ENCODE assay signal across 27 mouse cellular contexts in genomic region chr10:115830726-115831125, GRCm38 (mm10). TPM values are rescaled to one million over a fixed set of nuclear protein-coding genes. Genes with fewer than 3 reads are reported as not detected.
DNase-seq lines count a peak whose midpoint lies in the region; ATAC-seq lines count a peak whose summit lies in the region.
"Had no signal": no experiment of that assay in that cellular context is flagged by ENCODE, and none has a peak within 500 bp of the region (broad histone marks: within the 10 kb centered on the region; RNA-seq: fewer than 3 reads in every experiment).

No protein-coding gene starts in this region.

- peak; percentile 38 for DNase-seq in Muller cell, postnatal 12 days (ENCODE audit: inconsistent ontology term)
- peak; percentile 17 for DNase-seq in embryonic facial prominence, embryonic 10.5 days (ENCODE audit: low spot score)
- peak; percentile 39 for DNase-seq in forelimb bud, embryonic 11.5 days (ENCODE audit: low read depth, low spot score)
- no peak for DNase-seq in urinary bladder, postnatal 36 days (ENCODE audit: low spot score in 2 of 2)
- DNase-seq in adrenal gland, adult 8-10 months: no peak
- DNase-seq: adrenal gland, postnatal 14 days; cerebellum, adult 11 months; cerebellum, adult 2 months; cerebellum, postnatal 10 days; cerebellum, postnatal 36 days; embryo, embryonic 11 days; gastrocnemius, adult 2 months; gastrocnemius, postnatal 14 days; heart, adult 11 months had no signal

- H3K27me3 ChIP-seq in embryonic facial prominence, embryonic 10.5 days (replicated peaks; ENCODE audit: low read depth, poor library complexity, severe bottlenecking): no peaks in the 10 kb centered on the region
- no peaks in the 10 kb centered on the region for H3K27me3 ChIP-seq in stomach, embryonic 16.5 days (ENCODE audit: control insufficient read depth, insufficient read depth, low read length)
- no peaks in the 10 kb centered on the region for H3K27me3 ChIP-seq in hindbrain, embryonic 13.5 days
- H3K27me3 ChIP-seq: embryonic facial prominence, embryonic 12.5 days; embryonic facial prominence, embryonic 15.5 days; forebrain, embryonic 13.5 days; hindbrain, embryonic 12.5 days; intestine, embryonic 15.5 days had no signal

- 27% methylated on average over 3 of the region's 3 CpGs for WGBS in embryonic facial prominence, embryonic 10.5 days
- WGBS in stomach, embryonic 16.5 days: 49% methylated on average over 3 of the region's 3 CpGs
- 65% methylated on average over 3 of the region's 3 CpGs for WGBS in hindbrain, embryonic 13.5 days

- no peaks in the 10 kb centered on the region for H3K9me3 ChIP-seq in embryonic facial prominence, embryonic 10.5 days
- no peaks in the 10 kb centered on the region for H3K9me3 ChIP-seq in stomach, embryonic 16.5 days (replicated peaks; ENCODE audit: control insufficient read depth, low read length)
- no peaks in the 10 kb centered on the region for H3K9me3 ChIP-seq in hindbrain, embryonic 13.5 days
- H3K9me3 ChIP-seq: embryonic facial prominence, embryonic 12.5 days; embryonic facial prominence, embryonic 15.5 days; forebrain, embryonic 10.5 days; forebrain, embryonic 13.5 days; hindbrain, embryonic 12.5 days; intestine, embryonic 15.5 days had no signal

- no peak overlapping the region for H3K9ac ChIP-seq in stomach, embryonic 16.5 days (ENCODE audit: low read length)
- no peak overlapping the region for H3K9ac ChIP-seq in hindbrain, embryonic 13.5 days
- H3K9ac ChIP-seq: embryonic facial prominence, embryonic 12.5 days; embryonic facial prominence, embryonic 15.5 days; forebrain, embryonic 13.5 days; hindbrain, embryonic 12.5 days; intestine, embryonic 15.5 days had no signal

- no peak overlapping the region for H3K27ac ChIP-seq in embryonic facial prominence, embryonic 10.5 days (replicated peaks)
- 0 out of 2 replicates have a peak overlapping the region, but pooled peaks have one; percentile 15 for H3K27ac ChIP-seq in stomach, embryonic 16.5 days (ENCODE audit: low read length)
- H3K27ac ChIP-seq in hindbrain, embryonic 13.5 days: no peak overlapping the region
- H3K27ac ChIP-seq: embryonic facial prominence, embryonic 12.5 days; embryonic facial prominence, embryonic 15.5 days; forebrain, embryonic 10.5 days; forebrain, embryonic 13.5 days; gastrocnemius, adult 2 months; hindbrain, embryonic 12.5 days; intestine, embryonic 15.5 days had no signal

- peaks cover 15% of the 10 kb centered on the region for H3K4me1 ChIP-seq in embryonic facial prominence, embryonic 10.5 days
- H3K4me1 ChIP-seq in stomach, embryonic 16.5 days (ENCODE audit: control insufficient read depth, insufficient read depth, low read length): no peaks in the 10 kb centered on the region
- H3K4me1 ChIP-seq in hindbrain, embryonic 13.5 days (replicated peaks): no peaks in the 10 kb centered on the region
- H3K4me1 ChIP-seq: forebrain, embryonic 10.5 days; forebrain, embryonic 13.5 days; hindbrain, embryonic 12.5 days had no signal

- no peaks in the 10 kb centered on the region for H3K36me3 ChIP-seq in embryonic facial prominence, embryonic 10.5 days (replicated peaks)
- no peaks in the 10 kb centered on the region for H3K36me3 ChIP-seq in stomach, embryonic 16.5 days (ENCODE audit: control insufficient read depth, insufficient read depth, low read length)
- H3K36me3 ChIP-seq in hindbrain, embryonic 13.5 days: no peaks in the 10 kb centered on the region
- H3K36me3 ChIP-seq: embryonic facial prominence, embryonic 12.5 days; embryonic facial prominence, embryonic 15.5 days; forebrain, embryonic 10.5 days; hindbrain, embryonic 12.5 days; intestine, embryonic 15.5 days had no signal

- no peak for ATAC-seq in stomach, embryonic 16.5 days (ENCODE audit: insufficient read depth, low FRiP score)
- no peak for ATAC-seq in hindbrain, embryonic 13.5 days (ENCODE audit: low FRiP score)
- ATAC-seq: CD4-positive, CD25-positive, alpha-beta regulatory T cell, adult 4 months; forebrain, embryonic 13.5 days; forebrain, embryonic 16.5 days; hindbrain, embryonic 16.5 days; intestine, embryonic 15.5 days had no signal

- H3K4me3 ChIP-seq in embryonic facial prominence, embryonic 10.5 days: no peak overlapping the region
- no peak overlapping the region for H3K4me3 ChIP-seq in stomach, embryonic 16.5 days (replicated peaks; ENCODE audit: low read length)
- no peak overlapping the region for H3K4me3 ChIP-seq in hindbrain, embryonic 13.5 days
- H3K4me3 ChIP-seq: embryonic facial prominence, embryonic 12.5 days; embryonic facial prominence, embryonic 15.5 days; erythroblast, embryonic 14.5 days; forebrain, embryonic 10.5 days; forebrain, embryonic 13.5 days; gastrocnemius, adult 2 months; hindbrain, embryonic 12.5 days; intestine, embryonic 15.5 days had no signal

- no peak overlapping the region for H3K4me2 ChIP-seq in stomach, embryonic 16.5 days (ENCODE audit: low read depth, low read length)
- no peak overlapping the region for H3K4me2 ChIP-seq in hindbrain, embryonic 13.5 days
- H3K4me2 ChIP-seq: embryonic facial prominence, embryonic 12.5 days; embryonic facial prominence, embryonic 15.5 days; forebrain, embryonic 13.5 days; heart, embryonic 11.5 days; hindbrain, embryonic 12.5 days; intestine, embryonic 15.5 days had no signal

RNA-seq across cellular contexts. Expression of gene Tspan8, which starts 14.1 kb away (rescaled TPM):
- polyA plus RNA-seq in embryonic facial prominence, embryonic 10.5 days (2016; fragmentation: Nextera tagmentation; extraction: Ambion mirVana): 0.34 and 0.76 TPM in 2 replicates
- polyA plus RNA-seq in stomach, embryonic 16.5 days (2015; fragmentation: Nextera tagmentation; extraction: Ambion mirVana): 130 and 145 TPM in 2 replicates
- 0.91 and 1.0 TPM in 2 replicates for polyA plus RNA-seq in hindbrain, embryonic 13.5 days (2015; fragmentation: Nextera tagmentation; extraction: Ambion mirVana)
- total RNA-seq in adrenal gland, adult 8-10 months (2022): 1 to 10 TPM; 1.1 to 3.4 (median 1.4) TPM
- polyA plus RNA-seq: CD4-positive, CD25-positive, alpha-beta regulatory T cell, adult 4 months; forebrain, embryonic 13.5 days had no signal

Comparison
In these comparisons a context has a peak if more than half of its experiments do, and no peak if none do; other contexts are left out.
1. DNase-seq: peak in Muller cell, postnatal 12 days (single experiment), embryonic facial prominence, embryonic 10.5 days (single experiment) and forelimb bud, embryonic 11.5 days (single experiment); none in urinary bladder, postnatal 36 days (0 of 2) and adrenal gland, adult 8-10 months (single experiment).
2. RNA of gene Tspan8, which starts 14.1 kb away (polyA plus RNA-seq): 130 to 145 TPM in stomach, embryonic 16.5 days; 0.91 to 1.0 TPM in hindbrain, embryonic 13.5 days and 0.34 to 0.76 TPM in embryonic facial prominence, embryonic 10.5 days; every median in the first group is over 10 times any median in the second.